Mouse (Mus musculus): ENCODE results near the gene Zdhhc18. TPM values are rescaled to one million over a fixed set of nuclear protein-coding genes. Genes with fewer than 3 reads are reported as not detected.

The Zdhhc18 gene
- total and polyA plus RNA-seq, 3 experiments: 4.4 to 11.6 (median 9.6) TPM

GRCm38 (mm10) chr4:133622161-133622695 is 27.7 kb downstream of the Zdhhc18 start:
- no peaks in the 10 kb centered on the region for H3K27me3 ChIP-seq (ENCODE audit: insufficient read depth, low read length)
- H3K9me3 ChIP-seq (replicated peaks): no peaks in the 10 kb centered on the region
- no peak for DNase-seq (ENCODE audit: low spot score)
- H3K4me3 ChIP-seq (ENCODE audit: low read depth, low read length): no peak overlapping the region
- TF ChIP-seq GATA1 (IDR thresholded peaks at IDR 0.05; ENCODE audit: borderline replicate concordance, low read length) (no peak), POLR2AphosphoS5 (IDR thresholded peaks at IDR 0.05; ENCODE audit: insufficient replicate concordance, low read depth, low read length) (no peak), GATA2 (IDR thresholded peaks at IDR 0.05; ENCODE audit: borderline replicate concordance, low read depth, low read length) (no peak)
- H3K36me3 ChIP-seq (replicated peaks): peaks cover 48% of the 10 kb centered on the region
- H3K4me1 ChIP-seq (ENCODE audit: insufficient read depth, low read depth, low read length): peaks cover 16% of the 10 kb centered on the region; the same call in 1 of the 2 replicates
- ATAC-seq (ENCODE audit: extremely low read depth, insufficient number of reproducible peaks, low FRiP score, poor library complexity, severe bottlenecking): no peak

- no peak for TF ChIP-seq TAL1 (conservative IDR thresholded peaks at IDR 0.05; ENCODE audit: low read depth, low read length)
- no peak for TF ChIP-seq POLR2AphosphoS5 (IDR thresholded peaks at IDR 0.05; ENCODE audit: insufficient replicate concordance, low read depth, low read length)
- no peak for TF ChIP-seq CTCF (IDR thresholded peaks at IDR 0.05; ENCODE audit: low read depth, low read length)
- no peak for TF ChIP-seq GATA1 (IDR thresholded peaks at IDR 0.05; ENCODE audit: borderline replicate concordance, low read length)
- TF ChIP-seq GATA2 (IDR thresholded peaks at IDR 0.05; ENCODE audit: borderline replicate concordance, low read depth, low read length): no peak
- no peaks in the 10 kb centered on the region for H3K9me3 ChIP-seq (replicated peaks)
- H3K4me3 ChIP-seq (ENCODE audit: low read depth, low read length): no peak overlapping the region
- peaks cover 36% of the 10 kb centered on the region for H3K36me3 ChIP-seq (replicated peaks)
- no peak for DNase-seq (ENCODE audit: low spot score)
- ATAC-seq (ENCODE audit: extremely low read depth, insufficient number of reproducible peaks, low FRiP score, poor library complexity, severe bottlenecking): no peak
- peaks cover 15% of the 10 kb centered on the region; the same call in 1 of the 2 replicates for H3K4me1 ChIP-seq (ENCODE audit: insufficient read depth, low read depth, low read length)
- no peaks in the 10 kb centered on the region for H3K27me3 ChIP-seq (ENCODE audit: insufficient read depth, low read length)
These were observed 29.3 kb downstream of the Zdhhc18 start for GRCm38 (mm10) chr4:133620668-133621067.

- DNase-seq (ENCODE audit: low spot score) (no peak), ATAC-seq (ENCODE audit: extremely low read depth, insufficient number of reproducible peaks, low FRiP score, poor library complexity, severe bottlenecking) (no peak)
- no peak overlapping the region for H3K4me3 ChIP-seq (ENCODE audit: low read depth, low read length)
- no peak for TF ChIP-seq GATA2 (IDR thresholded peaks at IDR 0.05; ENCODE audit: borderline replicate concordance, low read depth, low read length)
- no peak for TF ChIP-seq CTCF (IDR thresholded peaks at IDR 0.05; ENCODE audit: low read depth, low read length)
- no peak for TF ChIP-seq TAL1 (conservative IDR thresholded peaks at IDR 0.05; ENCODE audit: low read depth, low read length)
- TF ChIP-seq POLR2AphosphoS5 (IDR thresholded peaks at IDR 0.05; ENCODE audit: insufficient replicate concordance, low read depth, low read length): no peak
- TF ChIP-seq GATA1 (IDR thresholded peaks at IDR 0.05; ENCODE audit: borderline replicate concordance, low read length): no peak
- peaks cover 38% of the 10 kb centered on the region for H3K36me3 ChIP-seq (replicated peaks)
- peaks cover 9% of the 10 kb centered on the region; the same call in 1 of the 2 replicates for H3K4me1 ChIP-seq (ENCODE audit: insufficient read depth, low read depth, low read length)
- no peaks in the 10 kb centered on the region for H3K27me3 ChIP-seq (ENCODE audit: insufficient read depth, low read length)
- no peaks in the 10 kb centered on the region for H3K9me3 ChIP-seq (replicated peaks)
These were observed 30.3 kb downstream of the Zdhhc18 start for GRCm38 (mm10) chr4:133619473-133620136.

GRCm38 (mm10) chr4:133617936-133618335 is 32.0 kb downstream of the Zdhhc18 start:
- H3K36me3 ChIP-seq (replicated peaks): peaks cover 39% of the 10 kb centered on the region

GRCm38 (mm10) chr4:133615416-133615815 is 34.5 kb downstream of the Zdhhc18 start:
- Histone ChIP-seq H3K27me3 (ENCODE audit: insufficient read depth, low read length) (no peaks in the 10 kb centered on the region), H3K36me3 (replicated peaks) (peaks cover 45% of the 10 kb centered on the region), H3K4me3 (ENCODE audit: low read depth, low read length) (no peak overlapping the region), H3K9me3 (replicated peaks) (peaks cover 7% of the 10 kb centered on the region), H3K4me1 (ENCODE audit: insufficient read depth, low read depth, low read length) (peaks cover 4% of the 10 kb centered on the region; the same call in 1 of the 2 replicates)
- TF ChIP-seq CTCF (IDR thresholded peaks at IDR 0.05; ENCODE audit: low read depth, low read length): no peak
- TF ChIP-seq GATA2 (IDR thresholded peaks at IDR 0.05; ENCODE audit: borderline replicate concordance, low read depth, low read length): no peak
- ATAC-seq (ENCODE audit: extremely low read depth, insufficient number of reproducible peaks, low FRiP score, poor library complexity, severe bottlenecking) (no peak), DNase-seq (ENCODE audit: low spot score) (no peak)

More at GRCm38 (mm10) chr4:133617936-133618335, 32.0 kb downstream of the Zdhhc18 start:
- DNase-seq (ENCODE audit: low spot score): no peak
- no peaks in the 10 kb centered on the region for H3K27me3 ChIP-seq (ENCODE audit: insufficient read depth, low read length)
- H3K9me3 ChIP-seq (replicated peaks): no peaks in the 10 kb centered on the region
- ATAC-seq (ENCODE audit: extremely low read depth, insufficient number of reproducible peaks, low FRiP score, poor library complexity, severe bottlenecking): no peak
- peaks cover 9% of the 10 kb centered on the region; the same call in 1 of the 2 replicates for H3K4me1 ChIP-seq (ENCODE audit: insufficient read depth, low read depth, low read length)
- TF ChIP-seq GATA2 (IDR thresholded peaks at IDR 0.05; ENCODE audit: borderline replicate concordance, low read depth, low read length): no peak
- no peak for TF ChIP-seq TAL1 (conservative IDR thresholded peaks at IDR 0.05; ENCODE audit: low read depth, low read length)
- no peak for TF ChIP-seq CTCF (IDR thresholded peaks at IDR 0.05; ENCODE audit: low read depth, low read length)
- no peak for TF ChIP-seq GATA1 (IDR thresholded peaks at IDR 0.05; ENCODE audit: borderline replicate concordance, low read length)
- no peak for TF ChIP-seq POLR2AphosphoS5 (IDR thresholded peaks at IDR 0.05; ENCODE audit: insufficient replicate concordance, low read depth, low read length)
- H3K4me3 ChIP-seq (ENCODE audit: low read depth, low read length): no peak overlapping the region

- ATAC-seq (ENCODE audit: extremely low read depth, insufficient number of reproducible peaks, low FRiP score, poor library complexity, severe bottlenecking): no peak
- H3K4me1 ChIP-seq (ENCODE audit: insufficient read depth, low read depth, low read length): no peaks in the 10 kb centered on the region
- H3K27me3 ChIP-seq (ENCODE audit: insufficient read depth, low read length): no peaks in the 10 kb centered on the region
- no peak for TF ChIP-seq GATA1 (IDR thresholded peaks at IDR 0.05; ENCODE audit: borderline replicate concordance, low read length)
- peaks cover 7% of the 10 kb centered on the region for H3K9me3 ChIP-seq (replicated peaks)
- H3K36me3 ChIP-seq (replicated peaks): peaks cover 49% of the 10 kb centered on the region
- DNase-seq (ENCODE audit: low spot score): no peak
- no peak overlapping the region for H3K4me3 ChIP-seq (ENCODE audit: low read depth, low read length)
These were observed 35.6 kb downstream of the Zdhhc18 start for GRCm38 (mm10) chr4:133614274-133614761.
